Mouse (Mus musculus) 3134 (cell line): Measurements from ENCODE around the gene Mif.

Experiments used
- DNase-seq: peaks from one replicate; pipeline ENCODE4 v3.0.0-alpha.2; 2011; ENCODE audit warnings: low spot score; ENCODE audit not compliant: insufficient read length; ENCODE audit errors: extremely low read depth

Mif gene

DNA sequence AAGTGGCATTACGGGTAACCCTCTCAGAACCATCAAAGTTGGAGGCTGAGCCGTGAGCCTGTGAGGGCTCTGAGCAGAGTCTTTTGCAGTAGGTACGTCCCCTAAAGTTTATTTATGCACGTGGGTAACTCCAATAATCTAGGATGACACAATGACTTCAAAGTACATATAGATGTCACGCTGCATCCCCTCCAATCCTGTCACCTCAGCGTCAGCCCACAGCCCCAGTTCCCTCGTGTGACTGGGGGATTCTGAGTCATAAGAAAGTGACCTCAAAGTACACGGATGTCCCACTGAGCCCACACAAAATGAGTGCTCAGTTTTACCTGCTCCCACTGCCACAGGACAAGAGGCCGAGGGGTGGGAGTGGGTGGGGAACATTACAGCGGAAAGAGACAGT, 20.9 kb downstream of the Mif start:
- DNase-seq, result no peak

- no peak for DNase-seq
Measured at GRCm38 (mm10) chr10:75837248-75837759, 22.7 kb downstream of the Mif start, which contains the start of gene Gstt2. Gstt2 (minus strand) TSS chr10:75837424.

GRCm38 (mm10) chr10:75835761-75836531, 24.1 kb downstream of the Mif start:
- no peak for DNase-seq

- peak; percentile 56 for DNase-seq
Measured at GRCm38 (mm10) chr10:75835307-75835706, 24.7 kb downstream of the Mif start.

- no peak for DNase-seq
Measured at GRCm38 (mm10) chr10:75834721-75835120, 25.3 kb downstream of the Mif start.

DNA sequence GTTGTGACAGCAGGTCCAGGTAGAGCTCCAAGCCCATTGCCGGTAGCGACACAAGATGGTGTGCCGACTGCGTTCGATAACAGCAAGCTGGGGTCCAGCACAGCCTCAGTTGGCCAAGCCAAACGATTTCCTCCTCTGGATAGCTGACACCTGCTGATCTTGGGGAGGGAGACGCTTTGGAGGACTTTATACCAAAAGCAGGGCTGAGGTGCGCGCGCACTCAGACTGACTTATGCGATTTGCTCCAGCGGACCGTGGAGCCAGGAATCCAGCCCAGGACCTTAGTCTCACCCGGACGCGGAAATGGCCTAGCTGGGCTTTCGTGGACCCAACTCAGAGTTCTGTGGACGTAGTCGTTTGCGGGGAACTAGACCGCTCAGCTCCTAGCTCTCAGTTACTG, 25.8 kb downstream of the Mif start:
- no peak for DNase-seq

GRCm38 (mm10) chr10:75833456-75834080, 26.5 kb downstream of the Mif start:
- DNase-seq, result no peak

GRCm38 (mm10) chr10:75832272-75832895, 27.7 kb downstream of the Mif start:
- DNase-seq, result peak; percentile 40

- no peak for DNase-seq
Measured at GRCm38 (mm10) chr10:75830275-75830670, 29.8 kb downstream of the Mif start.

- DNase-seq, result no peak
Measured at GRCm38 (mm10) chr10:75829529-75830274, 30.3 kb downstream of the Mif start.

DNA sequence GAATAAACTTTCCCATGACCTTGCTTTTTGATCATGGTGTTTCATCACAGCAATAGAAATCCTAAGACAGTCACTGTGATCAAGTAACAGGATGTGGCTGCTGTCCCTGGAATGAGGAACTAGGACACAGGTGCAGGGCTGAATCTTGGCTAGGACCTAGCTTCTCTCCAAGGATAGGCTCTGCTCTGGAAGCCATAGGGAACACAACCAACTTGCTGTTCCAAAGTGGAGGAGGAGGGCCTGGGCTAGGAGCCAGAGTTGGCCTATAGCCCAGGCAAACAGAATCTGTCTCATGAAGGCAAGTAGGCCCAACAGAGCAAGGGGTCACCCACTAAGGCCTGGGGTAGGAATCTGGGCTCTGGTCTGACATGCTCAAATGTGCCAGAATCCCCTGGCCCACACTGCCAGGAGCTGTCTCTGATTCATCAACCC, 31.5 kb downstream of the Mif start:
- DNase-seq, result peak; percentile 82

DNA sequence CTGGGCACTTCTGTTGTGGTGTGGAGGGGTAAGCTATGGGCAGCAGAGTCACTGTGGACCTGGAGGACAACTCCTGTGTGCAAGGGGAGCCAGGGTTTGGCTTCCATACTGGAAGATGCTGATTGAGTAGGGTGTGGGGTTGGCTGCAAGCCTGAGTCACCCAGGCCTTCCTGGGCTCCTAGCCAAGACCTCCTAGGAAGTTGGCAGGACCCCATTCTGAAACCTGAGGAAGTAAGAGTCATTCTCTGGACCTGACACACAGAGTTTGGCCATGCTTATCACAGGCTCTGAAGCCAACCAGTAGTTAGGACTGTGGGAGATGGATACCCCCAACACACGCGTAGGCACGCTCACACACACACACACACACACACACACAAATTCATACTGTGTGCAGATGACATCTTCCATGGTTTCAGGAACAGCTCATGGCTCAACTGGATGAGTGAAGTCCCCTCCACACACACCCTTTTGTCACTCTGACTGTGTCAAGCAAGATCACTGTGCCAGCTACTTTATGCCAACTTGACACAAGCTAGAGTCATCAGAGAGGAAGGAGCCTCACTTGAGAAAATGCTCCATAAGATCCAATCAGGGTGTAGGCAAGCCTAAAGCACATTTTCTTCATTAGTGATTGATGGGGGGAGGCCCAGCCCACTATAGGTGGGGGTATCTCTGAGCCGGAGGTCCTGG, 32.2 kb downstream of the Mif start:
- peak; percentile 85 for DNase-seq

DNA sequence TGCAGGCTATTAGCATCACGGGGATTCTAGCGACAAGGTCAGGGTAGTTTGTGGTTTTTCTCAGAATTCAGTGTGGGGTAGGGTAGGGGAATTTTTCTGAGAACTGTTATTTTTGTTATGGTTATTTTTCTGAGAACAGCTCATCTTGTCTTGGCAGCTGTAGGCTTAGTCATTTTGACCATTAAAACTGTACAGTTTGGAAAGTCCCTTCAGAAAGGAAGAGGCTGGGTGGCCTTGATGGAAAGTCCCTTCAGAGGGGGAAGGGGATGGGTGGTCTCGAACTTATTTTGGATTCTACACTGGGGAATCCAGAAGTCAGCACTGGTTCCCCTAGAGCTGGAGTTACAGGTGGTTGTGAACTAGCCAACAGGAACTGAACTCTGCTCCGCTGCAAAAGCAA, 35.5 kb downstream of the Mif start:
- no peak for DNase-seq

DNA sequence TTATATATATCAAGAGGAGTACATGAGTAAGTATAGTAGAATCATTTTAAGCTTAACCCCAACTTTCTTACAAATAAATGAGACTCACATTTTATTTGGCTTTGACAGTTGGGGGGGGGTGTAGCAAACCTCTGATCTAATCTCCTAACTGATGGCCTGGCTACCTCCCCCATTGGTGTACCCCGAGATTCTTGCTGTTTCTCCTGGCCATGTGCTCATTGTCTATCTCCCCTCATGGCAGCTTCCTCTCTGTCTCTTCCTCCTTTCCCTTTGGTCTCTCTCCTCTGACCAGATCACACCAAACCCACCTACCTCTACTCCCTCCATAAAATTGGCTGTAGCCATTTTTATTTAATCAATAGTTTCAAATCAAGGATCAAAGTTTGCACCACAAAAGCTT, 36.3 kb downstream of the Mif start:
- no peak for DNase-seq

DNA sequence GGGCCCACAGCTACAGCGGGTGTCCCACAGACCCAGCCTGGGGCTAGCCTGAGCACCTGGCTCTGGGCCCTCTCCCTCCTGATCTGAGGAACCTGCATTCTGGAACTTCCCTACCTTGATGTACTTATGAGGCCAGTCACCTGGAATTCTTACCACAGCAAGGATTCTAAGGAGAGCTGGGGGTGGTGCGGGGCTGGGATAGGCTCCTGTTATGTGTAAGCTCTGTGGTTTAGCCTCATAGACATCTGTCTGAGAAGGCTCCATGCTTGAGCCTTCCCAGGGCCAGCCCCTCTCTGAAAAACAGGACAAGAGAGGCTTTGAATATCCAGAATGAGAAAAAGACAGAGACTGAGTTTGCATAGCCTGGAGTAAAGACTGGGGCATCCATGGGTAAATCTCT, 37.6 kb downstream of the Mif start, which contains the start of gene Gstt4:
TSS of gene Gstt4 (minus strand) at position 101 of the 400 bp plus-strand sequence.
- no peak for DNase-seq

DNA sequence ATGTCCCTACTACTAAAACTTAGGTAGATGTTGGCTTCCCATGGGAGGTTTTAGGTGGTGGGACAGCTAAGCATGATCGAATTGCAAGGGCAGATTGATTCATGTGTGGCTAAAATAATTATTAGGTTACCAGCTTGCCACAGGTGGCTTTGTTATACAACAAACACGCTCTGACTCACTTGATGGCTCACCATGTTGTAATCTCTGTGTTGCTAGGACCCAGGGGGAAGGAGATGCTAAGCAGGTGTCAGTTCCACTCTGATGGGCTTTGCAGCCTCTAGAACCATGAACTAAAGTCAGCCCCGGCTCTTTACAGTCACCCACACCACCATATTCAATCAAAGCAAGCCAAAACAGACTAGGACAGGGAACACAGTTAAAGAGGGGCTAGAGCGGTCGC, 40.2 kb downstream of the Mif start:
- DNase-seq, result no peak

GRCm38 (mm10) chr10:75818641-75819040, 41.4 kb downstream of the Mif start:
- no peak for DNase-seq
